Mouse (Mus musculus) thymus, adult 2 months (tissue): ENCODE measurements around the gene Gm49342.

Source experiments
- CTCF ChIP-seq: fragments of 200-500 bp; IDR thresholded peaks from 2 replicates; pipeline ENCODE4 v1.5.1; 2012; ENCODE audit warnings: mild to moderate bottlenecking, control low read depth, low read length, moderate library complexity, borderline replicate concordance; ENCODE audit not compliant: control insufficient read depth, poor library complexity, insufficient read depth; ENCODE audit errors: extremely low read depth
- POLR2A ChIP-seq: fragments of 200-500 bp; IDR thresholded peaks from 2 replicates; pipeline ENCODE4 v1.6.1; 2012; ENCODE audit warnings: mild to moderate bottlenecking, low read length, control low read depth, moderate library complexity; ENCODE audit not compliant: control insufficient read depth, poor library complexity, insufficient read depth; ENCODE audit errors: extremely low read depth

- TF ChIP-seq CTCF (peak; percentile 51; the same call in 1 of the 2 replicates), POLR2A (peak; percentile 87)
These were observed 19.8 kb upstream of the Gm49342 start, which contains the start of the genes Osgep and Apex1 for GRCm38 (mm10) chr14:50924281-50925064.
